Mouse (Mus musculus) spleen, adult 18-20 months (tissue): ENCODE measurements around the gene Trpc5.

Experiments used
- DNase-seq, 2 experiments: peaks; one replicate each; pipeline ENCODE4 v3.0.0; 2022; ENCODE audit warnings: mixed read lengths in 2 of 2

The Trpc5 gene

DNA sequence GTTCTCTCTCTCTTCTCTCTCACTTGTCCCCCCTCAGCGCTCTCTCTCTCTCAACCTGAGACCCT lies at the start of gene Trpc5:
Trpc5 (minus strand) TSS at position 39 of the 65 bp plus-strand sequence.
- DNase-seq, result no peak

DNA sequence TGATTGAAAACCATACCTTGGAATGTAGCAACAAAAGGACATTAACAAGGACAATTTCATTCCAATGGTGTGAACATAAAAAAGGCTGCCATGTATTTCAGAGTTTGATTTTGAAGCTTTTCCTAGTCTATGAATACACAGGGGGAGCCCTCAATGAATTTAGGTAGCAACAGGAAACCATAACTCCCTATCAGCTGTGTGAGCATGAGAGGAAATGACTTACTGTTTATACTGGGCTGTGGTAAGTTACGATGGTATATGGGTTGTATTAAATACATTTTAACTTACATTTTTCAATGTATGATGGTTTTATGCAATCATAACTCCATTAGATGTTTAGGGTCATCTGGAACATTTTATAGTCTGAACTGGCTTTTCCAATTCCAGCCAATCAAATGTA lies 28.4 kb upstream of the Trpc5 start:
- DNase-seq, result no peak

DNA sequence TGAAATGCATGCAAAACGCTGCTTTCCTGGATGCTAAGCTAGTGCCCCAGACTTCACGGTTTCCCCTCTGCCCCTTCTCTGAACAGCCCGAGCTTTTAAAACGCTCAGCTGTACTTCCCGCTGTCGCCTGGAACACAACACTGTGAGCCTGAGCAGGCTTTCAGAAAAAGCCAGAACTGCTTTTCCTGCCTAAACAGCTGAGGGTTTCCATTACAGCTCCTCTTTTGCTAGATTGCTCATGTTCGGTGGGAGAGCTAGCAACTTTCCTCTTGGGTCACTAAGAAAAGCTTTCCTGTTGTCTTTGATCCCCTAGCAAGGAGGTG lies 1.8 kb upstream of the Trpc5 start:
- no peak for DNase-seq

DNA sequence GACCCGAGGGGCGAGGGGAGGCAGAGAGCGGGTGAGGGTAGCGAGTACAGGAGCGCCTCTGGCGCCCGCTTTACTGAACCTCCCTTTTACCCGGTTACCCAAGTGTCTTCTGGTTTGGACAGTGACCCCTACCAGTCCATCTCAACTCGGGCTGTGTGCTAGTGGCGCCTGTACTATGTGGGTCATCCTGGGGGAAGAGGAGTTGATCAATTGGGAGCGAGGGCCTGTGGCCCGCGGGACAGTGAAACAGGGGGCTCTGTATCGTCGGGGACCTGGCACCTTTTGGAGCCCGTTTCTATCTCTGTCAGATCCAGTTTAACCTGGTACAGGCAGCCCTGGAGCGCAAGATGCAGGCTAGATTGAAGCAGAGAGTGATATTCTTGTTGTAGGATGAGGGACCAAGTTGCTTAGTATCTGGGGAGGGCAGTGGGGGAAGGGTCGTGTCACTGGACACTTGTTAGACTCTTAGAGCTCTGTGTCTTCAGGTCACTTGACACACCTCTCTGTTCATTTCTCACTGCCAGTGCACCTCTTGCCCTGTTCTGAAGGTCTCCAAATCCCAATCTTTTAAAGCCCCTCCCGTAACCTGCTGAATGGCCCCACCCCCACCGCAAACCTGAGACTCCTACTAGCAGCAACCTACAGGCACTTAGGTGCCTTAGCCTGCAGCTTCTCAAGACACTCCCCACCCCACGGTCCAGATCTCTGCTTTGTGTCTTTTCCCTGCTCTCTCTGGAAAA lies 1.3 kb upstream of the Trpc5 start:
- no peak for DNase-seq

DNA sequence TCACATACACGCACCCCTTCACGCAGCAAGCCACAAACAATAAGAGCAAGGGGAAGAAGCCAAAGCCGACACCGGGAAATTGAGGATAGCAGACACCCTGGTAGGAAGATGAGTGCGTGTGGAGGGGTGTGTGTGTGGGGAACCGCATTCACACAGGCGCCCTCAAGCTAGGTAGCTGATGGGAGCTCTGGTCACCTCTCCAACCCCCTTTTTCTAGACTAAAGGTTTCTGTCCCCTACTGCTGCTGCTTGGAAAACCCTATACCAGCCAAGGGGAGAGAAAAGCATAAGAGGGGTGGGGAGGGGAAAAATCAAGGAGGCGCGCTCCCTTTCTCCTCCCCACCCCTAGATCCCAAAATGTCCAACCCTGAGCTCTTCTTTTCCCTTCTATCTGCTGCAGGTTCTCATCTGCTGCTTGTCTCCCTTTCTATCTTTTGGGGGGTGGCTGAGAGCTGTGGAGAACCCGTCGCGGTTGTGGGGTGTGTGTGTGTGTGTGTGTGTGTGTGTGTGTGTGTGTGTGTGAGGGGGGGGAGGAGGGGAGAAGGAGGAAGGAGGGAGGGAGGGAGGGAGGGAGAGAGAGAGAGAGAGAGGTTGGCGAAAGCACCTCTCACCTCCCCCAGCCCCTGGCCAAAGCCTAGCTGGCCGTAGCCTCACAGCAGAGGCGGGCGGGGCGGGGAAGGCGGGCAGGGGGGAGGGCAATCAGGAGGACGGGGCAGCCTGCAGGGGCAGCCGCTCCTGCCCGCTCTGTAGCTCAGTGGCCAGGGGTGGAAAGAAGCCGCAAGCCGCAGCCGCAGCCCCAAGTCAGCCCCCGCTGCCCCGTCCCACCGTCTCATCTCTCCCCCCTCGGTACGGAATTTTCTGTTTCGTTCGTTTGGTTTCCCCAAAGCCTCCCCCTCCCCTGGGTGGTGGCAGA lies 483 bp upstream of the Trpc5 start, which contains the start of gene Rtl4:
Rtl4 (plus strand) TSS at position 701 of the 912 bp plus-strand sequence.
- DNase-seq, result no peak

DNA sequence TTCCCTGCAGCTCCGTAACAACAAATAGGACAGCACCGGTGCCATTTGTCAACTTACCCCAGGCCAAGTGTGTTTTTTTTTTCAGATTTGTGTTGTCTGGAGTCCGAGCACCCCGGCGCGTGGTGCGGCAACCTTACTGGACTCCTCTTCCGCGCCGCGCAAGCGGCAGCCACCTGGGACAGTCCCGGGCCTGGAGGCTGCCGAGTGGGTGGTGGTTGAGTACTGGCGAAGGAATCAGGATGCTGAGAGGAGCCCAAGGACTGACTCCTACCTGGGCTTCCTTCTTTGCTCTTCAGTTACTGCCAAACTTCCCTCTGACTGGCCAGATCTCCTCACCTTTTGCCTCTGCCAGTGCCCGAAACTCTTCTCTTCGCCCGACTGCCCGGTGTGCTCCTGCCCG lies 238 bp downstream of the Trpc5 start:
- no peak for DNase-seq

DNA sequence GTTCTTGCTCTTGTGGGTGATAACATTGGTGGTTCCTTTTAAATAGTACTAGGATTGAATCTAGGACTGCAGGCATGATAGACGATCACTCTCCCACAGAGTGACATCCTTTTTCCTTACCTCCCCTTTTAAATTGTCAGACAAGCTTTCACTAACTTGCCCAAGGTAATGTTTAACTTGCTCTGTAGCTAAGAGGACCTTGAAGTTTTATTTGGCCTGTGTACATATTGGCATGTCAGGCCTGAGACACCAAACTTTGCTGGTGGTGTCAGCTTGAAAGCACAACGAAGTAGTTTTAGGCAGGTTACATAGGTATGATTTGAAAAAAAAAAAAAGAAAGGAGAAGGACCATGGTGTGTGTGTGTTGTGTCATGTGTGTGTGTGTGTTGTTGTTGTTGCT lies 35.8 kb downstream of the Trpc5 start:
- no peak for DNase-seq

DNA sequence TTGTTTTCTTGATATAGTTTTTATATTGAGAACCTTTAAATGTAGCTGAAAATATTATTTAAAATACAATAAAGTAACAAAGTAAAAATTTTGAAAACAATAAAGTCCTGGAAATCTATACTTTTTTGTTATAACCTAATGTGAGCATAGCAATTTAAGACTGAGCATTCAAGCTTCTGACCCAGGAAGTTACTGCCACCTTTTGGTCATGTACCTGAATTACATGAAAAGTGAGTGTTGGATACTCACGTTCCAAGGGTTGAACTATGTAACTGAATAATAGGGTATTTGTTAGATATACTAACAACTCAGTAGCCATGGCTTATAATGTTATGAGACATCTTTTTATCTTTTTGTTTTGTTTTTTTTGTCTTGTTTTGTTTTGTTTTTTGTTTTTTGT lies 42.6 kb downstream of the Trpc5 start:
- no peak for DNase-seq

DNA sequence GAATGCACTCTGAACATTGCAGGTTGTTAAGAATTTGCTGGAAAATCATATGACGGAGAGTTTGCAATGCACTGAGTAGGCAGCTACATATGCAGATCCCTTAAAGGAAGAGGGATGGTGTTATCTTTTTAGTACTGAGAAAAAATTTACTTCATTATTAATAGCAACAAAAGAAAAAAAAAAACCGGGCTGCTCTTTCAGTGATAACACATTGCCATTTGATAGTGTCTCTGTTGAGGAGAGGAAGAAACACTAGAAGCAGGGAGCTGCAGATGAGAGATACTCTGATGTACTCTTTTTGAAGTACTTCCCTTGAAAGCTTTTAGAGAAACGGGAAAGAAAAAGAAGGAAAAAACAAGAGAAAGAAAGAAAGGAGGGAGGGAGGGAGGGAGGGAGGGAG lies 43.2 kb downstream of the Trpc5 start:
- DNase-seq, result no peak

DNA sequence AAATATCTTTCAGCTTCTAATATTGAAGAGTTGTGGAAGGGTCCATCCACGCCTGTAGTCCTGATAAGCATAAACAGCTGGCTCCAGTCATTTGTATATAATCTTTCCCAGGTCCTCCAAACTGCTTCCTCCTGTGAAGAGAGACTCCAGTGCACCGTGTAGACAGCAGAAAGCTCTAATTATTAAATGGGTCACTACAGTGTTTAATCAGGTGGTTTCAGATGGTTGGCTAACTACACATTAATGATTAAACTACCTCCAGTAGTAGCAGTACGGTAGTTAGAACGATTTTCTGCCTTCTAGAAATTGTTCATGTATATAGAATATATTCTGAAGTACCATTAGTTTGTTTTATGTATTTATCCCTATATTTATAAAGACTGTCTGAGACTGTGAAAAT lies 75.2 kb downstream of the Trpc5 start:
- DNase-seq, result no peak

DNA sequence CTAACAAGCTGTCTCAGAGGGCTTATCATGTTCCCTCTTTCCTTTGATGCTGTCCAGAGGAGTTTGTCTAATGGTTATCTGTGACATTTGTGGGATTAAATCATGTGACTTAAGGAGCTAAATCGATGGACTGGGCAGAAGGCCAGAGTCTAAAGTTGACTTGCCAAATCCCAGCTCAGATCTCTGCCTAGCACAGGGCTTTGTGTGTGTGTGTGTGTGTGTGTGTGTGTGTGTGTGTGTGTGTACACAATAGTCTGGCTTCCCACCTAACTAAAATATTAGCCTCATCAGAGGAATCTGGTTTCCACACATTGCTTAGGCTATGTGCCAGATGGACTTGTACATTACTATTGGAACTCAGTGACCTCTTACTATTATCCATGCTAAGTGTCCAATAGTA lies 151.5 kb downstream of the Trpc5 start:
- no peak for DNase-seq

DNA sequence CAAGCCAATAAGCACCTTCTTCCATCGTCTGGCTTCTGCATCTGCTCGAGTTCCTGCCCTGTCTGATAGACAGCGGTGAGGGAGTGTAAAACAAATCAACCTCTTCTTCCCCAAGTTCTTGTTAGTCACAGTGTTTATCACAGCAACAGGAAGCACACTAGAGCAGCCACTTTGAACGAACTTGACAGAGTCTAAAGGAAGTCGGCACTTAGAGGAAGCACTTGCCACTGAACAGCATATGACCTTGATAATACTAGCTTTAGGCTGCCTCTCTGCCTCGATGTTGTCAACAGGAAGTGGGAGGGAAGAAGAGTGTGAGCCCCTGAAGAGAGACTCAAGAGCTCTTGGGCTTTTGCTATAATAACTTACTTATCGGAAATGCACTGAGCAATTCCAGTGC lies 161.9 kb downstream of the Trpc5 start:
- peak; percentile 8 to 9 for DNase-seq

DNA sequence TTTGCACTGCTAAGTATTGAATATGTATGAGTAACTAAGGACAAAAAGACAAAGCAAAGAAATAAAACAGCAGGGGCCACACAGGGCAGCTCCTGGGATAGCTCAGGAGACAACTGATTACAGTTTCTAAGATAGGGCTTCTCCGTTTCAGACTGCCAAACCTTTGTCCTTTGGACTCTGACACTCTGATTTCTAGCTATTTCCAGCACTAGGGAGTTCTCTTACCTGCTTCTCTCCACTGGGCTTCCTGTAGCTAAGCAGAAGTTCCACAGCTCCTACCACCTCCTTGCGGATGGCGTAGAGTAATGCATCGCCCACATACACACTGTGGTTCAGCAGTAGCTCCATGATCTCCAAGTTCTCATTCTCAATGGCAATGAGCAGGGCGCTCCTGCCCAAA lies 164.7 kb downstream of the Trpc5 start:
- no peak for DNase-seq

DNA sequence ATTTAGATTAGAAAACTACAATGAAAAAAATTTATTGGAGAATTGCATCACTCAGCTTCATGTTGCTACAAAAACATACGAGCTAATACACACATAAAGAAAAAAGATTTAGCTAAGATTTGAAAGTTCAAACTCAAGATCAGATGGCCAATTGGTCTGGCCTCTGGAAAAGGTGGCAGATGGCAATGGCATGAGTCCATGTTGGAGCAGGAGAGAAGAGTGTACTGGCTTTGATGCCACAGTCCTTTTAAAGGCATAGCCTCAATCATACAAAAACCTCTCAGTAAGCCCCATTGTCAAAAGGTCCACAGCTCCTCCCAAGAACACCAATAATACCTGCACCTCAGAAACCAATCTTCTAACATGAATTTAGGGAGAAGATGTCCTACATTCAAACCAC lies 196.6 kb downstream of the Trpc5 start:
- no peak for DNase-seq

DNA sequence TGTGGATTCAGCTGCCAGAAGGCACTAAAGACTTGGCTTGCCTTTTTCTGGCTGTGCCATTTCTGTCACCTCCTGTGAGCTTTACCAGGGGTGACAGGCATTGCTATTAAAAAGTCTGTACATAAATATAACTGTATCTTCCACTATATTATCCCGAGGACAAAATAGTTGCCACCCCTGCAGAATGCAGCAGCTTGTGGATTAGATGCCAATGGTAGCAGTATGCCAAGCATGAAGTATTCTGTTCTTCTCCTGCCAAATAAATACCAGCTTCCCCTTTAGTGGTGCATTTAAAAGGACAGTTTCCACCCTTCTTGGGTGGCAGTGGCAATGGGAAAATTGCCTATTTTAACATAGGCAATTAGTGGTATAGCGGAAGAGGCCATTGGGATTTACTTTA lies 223.6 kb downstream of the Trpc5 start:
- no peak for DNase-seq

DNA sequence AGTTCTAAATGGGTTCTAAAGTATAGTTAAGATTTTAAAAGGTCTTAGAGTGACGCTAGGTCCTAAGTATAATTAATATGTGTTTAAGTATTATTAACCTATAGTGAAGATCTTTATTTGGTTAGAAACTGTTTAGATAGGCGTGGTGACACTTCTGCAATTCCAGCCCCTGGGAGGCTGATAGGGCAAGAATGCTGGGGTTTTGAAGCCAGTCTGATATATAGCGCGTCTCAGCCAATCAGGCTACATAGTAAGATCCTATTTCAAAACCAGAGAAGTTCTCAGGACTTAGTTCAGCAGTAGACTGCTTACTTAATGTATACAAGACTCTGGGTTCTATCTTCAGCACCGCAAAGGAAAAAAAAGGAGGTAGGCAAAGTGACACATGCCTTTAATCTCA lies 231.7 kb downstream of the Trpc5 start, which contains the start of gene Trpc5os:
Trpc5os (plus strand) TSS at position 301 of the 400 bp plus-strand sequence.
- no peak for DNase-seq

DNA sequence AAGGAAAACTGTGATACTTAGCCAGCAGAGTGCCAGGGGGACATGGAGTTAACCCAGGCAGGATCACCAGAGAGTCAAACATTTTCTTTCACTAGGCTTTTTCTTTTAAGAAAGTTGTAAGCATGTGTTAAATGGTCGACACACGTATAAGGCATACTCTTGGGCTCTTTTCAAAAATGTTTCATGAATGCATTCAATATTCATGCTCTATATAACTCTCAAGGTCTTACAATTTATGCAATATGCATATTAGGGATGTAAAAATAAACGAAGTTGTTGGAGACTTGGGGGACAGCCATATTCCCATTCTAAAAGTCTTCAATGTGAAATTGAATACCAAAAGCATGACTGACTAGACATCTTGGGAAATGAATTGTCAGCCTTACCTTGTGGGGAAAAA lies 264.1 kb downstream of the Trpc5 start:
- DNase-seq, result no peak

DNA sequence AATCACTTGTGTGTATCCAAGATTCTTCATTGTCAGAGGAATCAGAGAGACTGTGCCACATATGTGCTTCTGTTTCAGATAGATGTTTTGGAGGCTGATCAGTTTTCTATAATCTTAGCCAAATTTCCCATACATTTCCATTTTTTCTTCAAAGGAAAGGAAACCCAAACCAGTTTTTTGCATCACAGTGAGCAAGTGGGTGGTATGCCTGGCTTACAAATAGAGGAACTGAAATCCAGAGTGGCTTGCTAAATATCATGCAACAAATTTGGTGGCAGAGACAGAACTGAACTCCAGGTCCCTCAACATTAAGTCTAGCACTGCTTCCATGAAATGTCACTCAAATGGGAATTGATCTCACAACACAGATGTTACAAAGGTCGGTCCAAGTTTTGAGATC lies 266.9 kb downstream of the Trpc5 start:
- no peak for DNase-seq

DNA sequence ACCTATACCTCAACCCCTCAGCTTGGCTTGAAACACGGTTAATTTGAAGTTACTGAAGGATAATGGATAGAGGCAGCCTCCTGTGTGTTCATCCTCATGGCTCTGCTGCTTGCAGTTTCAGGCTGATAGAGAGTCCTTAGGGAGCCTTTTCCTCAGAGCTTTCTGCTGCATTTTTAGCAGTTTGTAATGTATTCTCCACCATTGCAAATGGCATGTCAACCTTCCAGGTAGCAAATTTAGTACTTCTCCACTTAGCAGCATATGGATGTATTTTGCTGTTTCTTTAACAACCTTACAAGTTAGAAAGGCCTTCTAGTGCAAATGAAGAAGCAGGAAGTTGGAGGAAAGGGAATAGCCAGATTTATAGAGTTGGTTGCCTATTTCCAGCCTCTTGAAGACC lies 267.7 kb downstream of the Trpc5 start:
- no peak for DNase-seq

DNA sequence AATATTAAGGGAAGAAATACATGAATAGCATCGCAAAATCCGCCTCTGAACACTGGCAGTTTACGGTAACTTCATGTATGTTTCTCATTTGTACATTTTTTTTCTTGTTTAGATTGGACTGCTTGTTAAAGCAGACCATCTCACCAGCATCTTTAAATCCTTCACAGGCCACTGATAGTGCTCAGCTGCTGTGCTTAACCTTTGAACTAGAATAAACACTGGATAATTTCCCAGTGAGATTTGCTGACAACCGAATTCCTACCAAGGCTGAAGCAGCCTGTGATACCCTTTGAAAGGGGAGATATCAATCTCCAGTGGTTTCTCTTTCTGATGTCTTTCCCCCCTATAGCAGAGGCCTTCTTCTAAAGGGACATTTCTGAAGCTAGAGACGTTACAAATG lies 279.9 kb downstream of the Trpc5 start:
- no peak for DNase-seq

DNA sequence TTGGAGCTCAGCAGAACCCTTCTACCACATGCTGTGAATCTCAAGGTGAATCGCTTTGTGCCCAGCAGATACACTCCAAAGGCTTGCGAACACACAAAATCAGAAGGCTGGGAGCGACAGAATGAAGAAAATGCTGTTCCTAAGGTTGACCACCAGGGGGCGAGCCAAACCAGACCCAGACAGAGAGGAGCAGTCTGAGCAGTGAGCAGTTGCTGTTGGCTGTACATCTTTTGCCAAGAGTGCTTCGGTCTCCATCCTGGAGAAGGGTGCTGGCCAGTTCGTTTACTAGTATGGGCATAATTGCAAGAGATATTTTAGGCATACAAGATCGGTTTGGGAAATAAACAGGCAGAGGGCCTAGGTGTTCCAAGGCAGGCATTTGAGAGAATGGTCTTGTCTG lies 284.5 kb downstream of the Trpc5 start:
- peak; percentile 6 to 18 for DNase-seq

DNA sequence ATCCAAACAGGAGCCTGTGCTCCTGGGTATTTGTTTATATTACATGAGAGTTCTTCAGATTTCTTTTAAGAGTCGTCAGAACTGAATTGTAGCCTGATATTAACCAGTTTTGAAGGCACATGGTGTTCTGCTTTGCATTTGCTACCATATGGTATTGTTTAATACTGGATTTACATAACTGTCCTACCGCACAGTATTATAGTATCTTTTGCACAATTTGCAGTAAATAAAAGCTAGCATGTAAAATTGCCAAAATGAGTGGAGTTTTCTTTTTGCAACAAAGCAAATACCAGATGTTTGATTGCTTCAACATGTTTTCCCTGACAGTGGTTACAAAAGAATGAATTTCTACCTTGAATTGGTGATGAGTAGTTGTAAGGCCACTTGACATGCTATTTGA lies 313.8 kb downstream of the Trpc5 start:
- DNase-seq, result no peak

DNA sequence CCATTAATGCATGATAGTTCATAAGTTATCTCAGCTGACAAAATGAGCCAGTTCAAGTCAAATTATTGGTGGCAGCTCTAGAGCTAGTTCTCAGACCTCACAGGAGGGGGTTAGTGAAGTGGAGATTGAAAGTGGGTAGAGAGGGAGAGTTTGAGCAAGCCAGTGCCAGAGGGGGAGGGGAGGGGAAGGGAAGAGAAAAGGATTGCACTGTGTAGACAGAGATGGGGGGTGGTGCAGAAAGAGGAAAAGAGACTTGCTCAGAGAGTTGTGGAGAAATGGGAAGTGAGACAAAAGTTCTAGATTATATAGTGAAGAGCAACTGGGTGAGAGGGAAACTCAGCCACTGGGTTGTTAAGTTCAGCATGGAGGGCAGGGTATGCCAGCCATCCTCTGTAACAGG lies 349.6 kb downstream of the Trpc5 start:
- DNase-seq, result no peak

DNA sequence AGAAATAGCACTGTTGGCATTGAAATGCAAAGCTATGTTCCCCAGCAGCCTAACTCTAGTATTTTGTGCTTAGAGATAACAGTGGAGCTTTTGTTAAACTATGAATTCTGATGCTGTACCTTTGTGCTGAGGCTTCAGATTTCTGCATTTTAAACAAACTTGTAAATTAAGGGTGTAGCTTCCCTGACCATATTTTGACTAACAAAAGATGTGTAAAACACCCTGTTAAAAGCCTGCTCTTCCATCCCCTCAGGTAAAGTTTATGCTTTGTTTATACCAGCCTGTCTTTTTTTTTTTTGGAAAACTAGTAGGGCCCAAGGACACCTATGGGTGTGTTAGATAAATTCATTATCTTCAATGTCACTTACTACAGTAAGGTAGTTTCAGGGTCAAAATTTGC lies 350.0 kb downstream of the Trpc5 start:
- DNase-seq, result no peak
